Mouse (Mus musculus): ENCODE measurements around the gene Col11a2. TPM values are rescaled to one million over a fixed set of nuclear protein-coding genes. Genes with fewer than 3 reads are reported as not detected.

Gene Col11a2
- polyA plus RNA-seq, 1 experiment from 2014 or later = 3.2 TPM

DNA sequence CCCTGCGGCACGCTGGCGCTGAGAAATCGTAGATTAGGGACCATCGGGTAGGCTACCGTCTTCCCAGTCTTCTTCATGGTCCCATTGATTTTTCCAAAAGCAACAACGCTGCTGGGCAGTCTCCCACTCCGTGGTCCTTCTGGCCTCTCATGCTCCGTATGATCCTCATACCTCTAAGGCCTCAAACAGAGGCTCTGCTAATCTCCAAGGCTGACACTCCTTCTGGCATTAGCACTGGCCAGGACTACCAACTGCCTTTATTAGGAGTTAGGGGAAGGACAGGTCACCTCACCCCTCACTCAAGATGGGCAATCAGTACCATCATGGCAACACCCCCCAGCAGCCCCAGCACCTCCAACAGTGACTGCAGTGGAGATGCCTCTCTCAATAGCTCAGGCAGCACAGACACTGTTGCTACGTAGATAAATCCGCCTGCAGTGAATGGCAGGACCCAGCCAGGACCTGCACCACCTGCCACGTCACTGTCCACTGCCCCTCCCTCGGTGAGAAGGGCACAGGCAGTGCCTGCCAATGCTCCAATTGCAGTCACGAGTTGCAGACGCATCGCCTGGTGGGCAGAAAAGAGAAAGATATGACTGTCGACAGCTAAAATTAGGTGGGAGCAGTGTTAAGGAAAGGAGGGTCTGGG, 10.6 kb upstream of the Col11a2 start:
- 34% methylated on average over 17 of the region's 17 CpGs for WGBS
- Histone ChIP-seq H3K4me2 (peak overlapping the region; percentile 90), H3K36me3 (replicated peaks) (peaks cover 9% of the 10 kb centered on the region; the same call in 1 of the 2 replicates), H3K4me1 (peaks cover 77% of the 10 kb centered on the region), H3K9me3 (no peaks in the 10 kb centered on the region), H3K4me3 (peak overlapping the region; percentile 62; the same call in 1 of the 2 replicates), H3K27me3 (replicated peaks) (no peaks in the 10 kb centered on the region), H3K9ac (no peak overlapping the region), H3K27ac (peak overlapping the region; percentile 99)
- no peak for ATAC-seq (replicated peaks)

DNA sequence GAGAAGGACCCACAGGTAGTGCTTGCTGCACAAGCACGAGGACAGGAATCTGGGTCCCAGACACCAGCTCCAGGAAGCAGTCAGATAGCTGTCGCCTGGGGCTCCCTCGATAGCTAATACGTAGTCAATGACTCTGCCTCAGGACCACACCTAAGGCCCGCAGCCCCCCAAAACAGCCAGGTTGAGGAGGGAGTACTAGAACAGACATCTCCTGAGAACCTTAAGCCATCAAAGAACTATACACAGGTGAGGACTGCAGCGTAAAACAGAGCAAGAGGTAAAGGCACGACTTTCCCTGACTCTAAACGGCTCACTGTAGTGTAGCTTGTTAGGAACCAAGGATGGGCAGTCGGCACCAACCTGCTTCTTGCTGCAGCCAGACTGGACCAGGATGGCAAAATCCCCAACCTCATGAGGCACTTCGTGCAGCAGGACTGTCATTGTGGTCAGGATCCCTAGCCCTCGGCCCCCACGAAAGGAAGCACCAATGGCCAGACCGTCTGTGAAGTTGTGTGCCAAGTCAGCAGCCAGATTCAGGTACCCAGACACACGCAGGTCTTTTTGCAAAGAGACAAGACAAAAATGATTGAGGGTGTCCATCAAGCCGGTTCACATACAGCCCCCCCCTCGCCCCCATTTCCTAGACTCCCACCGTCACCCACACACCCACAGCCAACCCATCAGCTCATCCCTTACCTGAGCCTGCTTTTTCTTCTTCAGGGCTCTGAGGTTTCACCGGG, 9.9 kb upstream of the Col11a2 start:
- Histone ChIP-seq H3K4me3 (peak overlapping the region; percentile 71; the same call in 1 of the 2 replicates), H3K36me3 (replicated peaks) (peaks cover 10% of the 10 kb centered on the region), H3K27ac (no peak overlapping the region), H3K4me2 (peak overlapping the region; percentile 90), H3K4me1 (peaks cover 78% of the 10 kb centered on the region), H3K27me3 (replicated peaks) (no peaks in the 10 kb centered on the region), H3K9ac (no peak overlapping the region), H3K9me3 (no peaks in the 10 kb centered on the region)
- ATAC-seq (replicated peaks) = no peak
- 86% methylated on average over 18 of the region's 18 CpGs for WGBS

DNA sequence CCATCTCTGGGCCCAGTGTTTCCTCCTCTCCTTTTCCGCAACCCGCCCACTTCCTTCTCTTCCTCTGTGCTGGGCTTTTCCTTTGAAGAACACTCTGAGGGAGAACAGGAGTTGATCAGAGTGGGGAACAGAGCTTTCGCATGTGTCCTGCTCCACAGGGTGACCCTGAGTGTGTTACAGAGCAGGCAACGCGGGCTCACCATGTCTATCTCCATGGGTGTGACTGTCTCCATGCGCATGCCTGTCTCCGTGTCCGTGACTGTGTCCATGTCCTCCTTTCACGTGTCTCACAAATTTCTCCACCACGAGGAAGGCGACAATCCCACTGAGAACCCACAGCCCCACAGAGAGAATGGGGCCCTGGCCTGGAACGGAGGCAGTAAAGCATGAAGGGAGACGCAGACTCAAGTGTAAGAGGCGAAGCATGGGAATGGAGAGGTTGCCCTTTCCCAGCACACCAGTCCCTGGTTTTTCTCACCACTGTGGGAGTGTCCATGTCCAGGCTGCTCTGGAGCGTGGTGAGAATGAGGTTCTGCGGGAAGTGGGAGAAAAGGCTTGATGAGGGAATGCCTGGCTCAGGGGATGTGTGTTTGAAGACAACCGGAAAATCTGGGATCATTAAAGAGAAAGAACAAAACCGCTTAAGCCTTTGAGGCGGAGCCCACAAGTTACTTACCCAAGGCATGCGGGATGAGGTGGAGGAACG, 9.2 kb upstream of the Col11a2 start:
- ATAC-seq (replicated peaks) = no peak
- 60% methylated on average over 21 of the region's 21 CpGs for WGBS
- Histone ChIP-seq H3K27ac (0 out of 2 replicates have a peak overlapping the region, but pooled peaks have one; percentile 2), H3K9ac (peak overlapping the region; percentile 89; the same call in 1 of the 2 replicates), H3K27me3 (replicated peaks) (no peaks in the 10 kb centered on the region), H3K36me3 (replicated peaks) (peaks cover 13% of the 10 kb centered on the region), H3K9me3 (no peaks in the 10 kb centered on the region), H3K4me1 (peaks cover 77% of the 10 kb centered on the region), H3K4me3 (peak overlapping the region; percentile 71), H3K4me2 (peak overlapping the region; percentile 80)

DNA sequence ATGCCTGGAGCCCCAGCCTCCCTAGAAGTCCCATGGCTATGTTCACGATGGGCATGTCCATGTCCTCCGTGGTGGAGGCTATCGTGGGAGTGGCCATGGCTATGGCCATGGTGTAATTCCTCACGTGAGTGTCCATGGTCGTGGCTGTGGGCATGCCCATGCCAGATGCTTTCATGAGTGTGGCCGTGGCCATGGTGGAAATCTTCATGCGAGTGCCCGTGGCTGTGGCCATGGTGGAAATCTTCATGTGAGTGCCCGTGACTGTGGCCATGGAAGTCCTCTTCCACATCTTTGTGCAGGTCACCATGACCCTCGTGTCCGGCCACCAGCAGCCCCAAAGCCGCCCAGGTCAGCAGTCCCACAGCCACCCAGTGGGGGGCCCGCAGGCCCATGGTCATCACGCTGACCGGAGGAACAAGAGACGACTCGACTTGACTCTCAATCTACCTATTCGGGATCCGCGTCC, 8.3 kb upstream of the Col11a2 start:
- peaks cover 14% of the 10 kb centered on the region for H3K36me3 ChIP-seq (replicated peaks)
- H3K9me3 ChIP-seq = no peaks in the 10 kb centered on the region
- peak overlapping the region; percentile 89 for H3K9ac ChIP-seq
- WGBS = 5% methylated on average over 20 of the region's 20 CpGs
- H3K4me1 ChIP-seq = peaks cover 68% of the 10 kb centered on the region
- H3K4me3 ChIP-seq = peak overlapping the region; percentile 71
- peak overlapping the region; percentile 99 for H3K27ac ChIP-seq
- H3K4me2 ChIP-seq = peak overlapping the region; percentile 80
- ATAC-seq (replicated peaks) = no peak
- H3K27me3 ChIP-seq (replicated peaks) = no peaks in the 10 kb centered on the region

DNA sequence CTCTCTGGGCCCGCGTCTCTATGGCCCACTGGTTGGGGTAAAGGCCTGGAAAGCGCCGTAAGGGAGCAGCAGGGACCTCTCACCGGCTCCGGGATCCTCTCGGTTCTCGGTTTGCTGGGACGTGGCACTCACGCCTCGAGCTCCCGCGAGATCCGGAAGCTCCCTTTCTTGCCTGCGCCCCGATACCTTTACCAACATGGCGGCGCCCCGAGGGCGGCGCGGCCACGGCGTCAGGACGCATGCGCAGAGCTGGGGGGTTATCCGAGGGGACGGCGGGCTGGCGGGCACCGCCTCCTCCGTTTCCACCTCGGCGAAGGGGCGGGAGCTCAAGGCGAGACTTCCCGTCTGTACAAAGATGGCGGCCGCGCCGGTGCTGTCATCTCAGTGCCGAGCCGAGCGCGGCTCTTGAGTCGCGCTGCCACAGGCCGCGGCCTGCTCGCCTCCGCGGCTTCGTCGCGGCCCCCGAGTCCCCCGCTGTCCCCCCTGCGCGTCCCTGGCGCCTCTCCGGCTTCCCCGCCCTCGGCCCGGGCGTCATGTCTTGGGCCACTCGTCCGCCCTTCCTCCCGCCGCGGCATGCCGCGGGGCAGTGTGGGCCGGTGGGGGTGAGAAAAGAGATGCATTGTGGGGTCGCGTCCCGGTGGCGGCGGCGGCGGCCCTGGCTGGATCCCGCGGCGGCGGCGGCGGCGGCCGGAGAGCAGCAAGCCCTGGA, 7.6 kb upstream of the Col11a2 start, which contains the start of the genes Slc39a7 and Rxrb:
Slc39a7 (minus strand) TSS at position 218 of the 709 bp plus-strand sequence.
Rxrb (plus strand) TSS at position 348 of the 709 bp plus-strand sequence.
- Histone ChIP-seq H3K9ac (peak within 1 kb of the TSS; percentile 89), H3K9me3 (no peaks in the 10 kb centered on the region), H3K27ac (peak within 1 kb of the TSS; percentile 99), H3K4me1 (peaks cover 61% of the 10 kb centered on the region), H3K27me3 (replicated peaks) (no peaks in the 10 kb centered on the region), H3K4me3 (peak within 1 kb of the TSS; percentile 71), H3K36me3 (replicated peaks) (peaks cover 22% of the 10 kb centered on the region), H3K4me2 (peak within 1 kb of the TSS; percentile 80)
- under 1% methylated on average over 83 of the region's 88 CpGs for WGBS
- ATAC-seq (replicated peaks) = peak; percentile 82

DNA sequence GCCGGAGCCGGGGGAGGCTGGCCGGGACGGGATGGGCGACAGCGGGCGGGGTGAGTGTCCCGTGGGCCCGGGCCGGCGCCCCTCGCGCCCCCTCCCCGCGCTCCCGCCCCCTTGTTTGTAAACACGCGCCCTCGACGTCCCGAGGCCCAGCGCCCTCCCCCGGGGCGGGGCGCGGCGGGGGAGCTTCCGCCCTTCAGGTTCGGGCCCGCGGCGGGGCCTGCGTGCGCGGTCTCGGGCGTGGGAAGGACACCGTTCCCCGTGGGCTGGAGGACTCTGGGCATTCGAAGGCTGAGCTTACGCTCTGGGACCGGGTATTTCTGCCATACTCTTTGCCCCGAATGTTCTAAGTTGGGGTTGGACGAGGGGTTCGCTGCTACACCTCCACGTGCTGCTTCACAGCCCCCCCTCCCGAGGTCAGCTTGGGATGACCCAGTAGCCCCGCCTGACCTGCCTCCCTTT, 7.0 kb upstream of the Col11a2 start:
- no peaks in the 10 kb centered on the region for H3K9me3 ChIP-seq
- under 1% methylated on average over 31 of the region's 48 CpGs for WGBS
- peak overlapping the region; percentile 80 for H3K4me2 ChIP-seq
- H3K36me3 ChIP-seq (replicated peaks) = peaks cover 26% of the 10 kb centered on the region
- H3K4me3 ChIP-seq = peak overlapping the region; percentile 71
- peaks cover 55% of the 10 kb centered on the region for H3K4me1 ChIP-seq
- H3K27ac ChIP-seq = peak overlapping the region; percentile 99
- no peaks in the 10 kb centered on the region for H3K27me3 ChIP-seq (replicated peaks)
- 0 out of 2 replicates have a peak, but pooled peaks have one; percentile 1 for ATAC-seq (replicated peaks)
- H3K9ac ChIP-seq = peak overlapping the region; percentile 75

DNA sequence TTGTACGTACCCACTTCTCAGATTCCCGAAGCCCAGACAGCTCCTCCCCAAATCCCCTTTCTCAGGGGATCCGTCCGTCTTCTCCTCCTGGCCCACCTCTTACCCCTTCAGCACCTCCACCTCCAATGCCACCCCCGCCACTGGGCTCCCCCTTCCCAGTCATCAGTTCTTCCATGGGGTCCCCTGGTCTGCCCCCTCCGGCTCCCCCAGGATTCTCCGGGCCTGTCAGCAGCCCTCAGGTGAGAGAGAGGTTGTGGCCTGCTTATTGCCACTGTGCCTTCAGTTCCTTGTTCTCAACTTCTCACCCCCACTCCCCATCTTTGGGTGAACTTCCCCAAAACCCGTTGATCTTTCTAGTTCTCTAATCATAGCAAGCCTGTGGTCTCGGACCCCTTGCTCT, 6.4 kb upstream of the Col11a2 start:
- Histone ChIP-seq H3K4me1 (peaks cover 50% of the 10 kb centered on the region), H3K4me3 (peak overlapping the region; percentile 71), H3K27ac (peak overlapping the region; percentile 99; the same call in 1 of the 2 replicates), H3K27me3 (replicated peaks) (no peaks in the 10 kb centered on the region), H3K4me2 (peak overlapping the region; percentile 80), H3K36me3 (replicated peaks) (peaks cover 31% of the 10 kb centered on the region), H3K9ac (peak overlapping the region; percentile 75), H3K9me3 (no peaks in the 10 kb centered on the region)
- WGBS = 48% methylated on average over 9 of the region's 9 CpGs
- ATAC-seq (replicated peaks) = no peak

DNA sequence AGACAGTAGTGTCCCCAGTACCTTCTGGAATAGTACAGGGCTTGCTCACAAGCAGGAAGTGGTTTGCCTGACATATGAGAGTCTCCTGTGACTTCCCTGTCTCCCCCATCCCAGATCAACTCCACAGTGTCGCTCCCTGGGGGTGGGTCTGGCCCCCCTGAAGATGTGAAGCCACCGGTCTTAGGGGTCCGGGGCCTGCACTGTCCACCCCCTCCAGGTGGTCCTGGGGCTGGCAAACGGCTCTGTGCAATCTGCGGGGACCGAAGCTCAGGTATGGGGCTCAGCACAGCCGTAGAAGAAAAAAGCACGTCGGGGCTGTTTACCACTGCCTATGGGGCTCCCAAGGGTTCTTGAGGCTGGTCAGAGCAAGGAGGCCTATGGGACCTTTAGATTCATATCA, 5.8 kb upstream of the Col11a2 start:
- no peaks in the 10 kb centered on the region for H3K27me3 ChIP-seq (replicated peaks)
- no peaks in the 10 kb centered on the region for H3K9me3 ChIP-seq
- H3K4me3 ChIP-seq = peak overlapping the region; percentile 71; the same call in 1 of the 2 replicates
- H3K9ac ChIP-seq = no peak overlapping the region
- WGBS = 93% methylated on average over 9 of the region's 9 CpGs
- H3K36me3 ChIP-seq (replicated peaks) = peaks cover 32% of the 10 kb centered on the region
- H3K4me1 ChIP-seq = peaks cover 50% of the 10 kb centered on the region
- no peak for ATAC-seq (replicated peaks)
- peak overlapping the region; percentile 80 for H3K4me2 ChIP-seq
- no peak overlapping the region for H3K27ac ChIP-seq

DNA sequence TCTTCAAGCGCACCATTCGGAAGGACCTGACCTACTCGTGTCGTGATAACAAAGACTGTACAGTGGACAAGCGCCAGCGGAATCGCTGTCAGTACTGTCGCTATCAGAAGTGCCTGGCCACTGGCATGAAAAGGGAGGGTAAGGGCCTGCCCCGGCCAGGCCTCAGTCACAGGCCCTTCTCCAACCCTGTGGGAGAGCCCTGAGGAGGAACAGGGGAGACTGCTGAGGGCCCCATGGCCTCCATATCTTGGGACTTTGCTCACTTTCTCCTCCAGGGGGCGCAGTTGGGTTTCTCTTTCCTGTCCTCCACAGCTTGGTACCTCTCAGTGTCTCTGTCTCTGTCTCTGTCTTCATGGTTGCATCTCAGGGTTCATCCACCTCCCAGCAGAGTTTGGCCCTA, 5.2 kb upstream of the Col11a2 start:
- H3K9ac ChIP-seq = no peak overlapping the region
- peaks cover 27% of the 10 kb centered on the region for H3K36me3 ChIP-seq (replicated peaks)
- no peaks in the 10 kb centered on the region for H3K9me3 ChIP-seq
- H3K27me3 ChIP-seq (replicated peaks) = no peaks in the 10 kb centered on the region
- H3K4me3 ChIP-seq = no peak overlapping the region
- H3K4me1 ChIP-seq = peaks cover 50% of the 10 kb centered on the region
- no peak overlapping the region for H3K27ac ChIP-seq
- WGBS = 76% methylated on average over 10 of the region's 10 CpGs
- no peak for ATAC-seq (replicated peaks)
- H3K4me2 ChIP-seq = no peak overlapping the region

DNA sequence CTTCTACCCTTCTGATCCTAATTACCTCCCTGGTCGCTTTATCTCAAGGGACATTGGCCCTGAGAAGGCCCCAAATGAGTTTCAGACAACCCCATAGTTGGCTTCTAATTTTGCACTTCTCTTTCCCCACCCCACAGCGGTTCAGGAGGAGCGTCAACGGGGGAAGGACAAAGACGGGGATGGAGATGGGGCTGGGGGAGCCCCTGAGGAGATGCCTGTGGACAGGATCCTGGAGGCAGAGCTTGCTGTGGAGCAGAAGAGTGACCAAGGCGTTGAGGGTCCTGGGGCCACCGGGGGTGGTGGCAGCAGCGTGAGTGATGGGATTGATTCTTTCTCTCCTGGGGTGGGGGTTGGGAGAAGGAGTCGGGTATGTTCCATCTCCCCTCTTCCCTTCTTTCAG, 3.7 kb upstream of the Col11a2 start:
- Histone ChIP-seq H3K9ac (no peak overlapping the region), H3K27ac (no peak overlapping the region), H3K9me3 (no peaks in the 10 kb centered on the region), H3K36me3 (replicated peaks) (peaks cover 23% of the 10 kb centered on the region), H3K4me3 (no peak overlapping the region), H3K4me1 (peaks cover 46% of the 10 kb centered on the region), H3K4me2 (no peak overlapping the region), H3K27me3 (replicated peaks) (no peaks in the 10 kb centered on the region)
- 88% methylated on average over 9 of the region's 9 CpGs for WGBS
- ATAC-seq (replicated peaks) = no peak

DNA sequence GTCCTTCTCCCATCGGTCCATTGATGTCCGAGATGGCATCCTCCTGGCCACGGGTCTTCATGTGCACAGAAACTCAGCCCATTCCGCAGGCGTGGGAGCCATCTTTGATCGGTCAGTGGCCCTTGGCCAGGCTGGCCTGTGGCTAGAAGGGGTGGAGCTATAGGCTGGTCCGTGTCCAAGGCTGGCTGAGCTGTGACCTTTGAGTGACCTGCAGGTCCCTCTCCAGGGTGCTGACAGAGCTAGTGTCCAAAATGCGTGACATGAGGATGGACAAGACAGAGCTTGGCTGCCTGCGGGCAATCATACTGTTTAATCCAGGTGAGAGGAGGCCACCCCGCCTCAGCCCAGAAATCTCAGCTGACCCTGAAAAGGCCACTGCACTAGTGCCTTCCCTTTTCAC, 2.6 kb upstream of the Col11a2 start:
- 81% methylated on average over 10 of the region's 10 CpGs for WGBS

More for the DNA sequence above, 2.6 kb upstream of the Col11a2 start:
- Histone ChIP-seq H3K9me3 (no peaks in the 10 kb centered on the region), H3K4me3 (no peak overlapping the region), H3K36me3 (replicated peaks) (peaks cover 23% of the 10 kb centered on the region), H3K4me1 (peaks cover 42% of the 10 kb centered on the region), H3K4me2 (no peak overlapping the region), H3K27ac (no peak overlapping the region), H3K27me3 (replicated peaks) (no peaks in the 10 kb centered on the region), H3K9ac (no peak overlapping the region)
- ATAC-seq (replicated peaks) = no peak
